Mouse (Mus musculus) mouse embryonic stem cell (cell line): ENCODE results near the gene Naaladl2.

ENCODE experiments used
- in situ Hi-C, 2 experiments: fragments of 300-500 bp; cut with MboI; formaldehyde crosslinking; loops; 1 replicate in 1 of 2; 3 replicates in 1 of 2; pipeline ENCODE4 v1.14.3; 2019 to 2020; ENCODE audit warnings: low sequenced_read_pairs in 2 of 2, low pct_unique_long_range_greater_than_20kb in 1 of 2, mixed read lengths in 1 of 2; ENCODE audit not compliant: unreplicated experiment in 1 of 2

Naaladl2 gene

DNA sequence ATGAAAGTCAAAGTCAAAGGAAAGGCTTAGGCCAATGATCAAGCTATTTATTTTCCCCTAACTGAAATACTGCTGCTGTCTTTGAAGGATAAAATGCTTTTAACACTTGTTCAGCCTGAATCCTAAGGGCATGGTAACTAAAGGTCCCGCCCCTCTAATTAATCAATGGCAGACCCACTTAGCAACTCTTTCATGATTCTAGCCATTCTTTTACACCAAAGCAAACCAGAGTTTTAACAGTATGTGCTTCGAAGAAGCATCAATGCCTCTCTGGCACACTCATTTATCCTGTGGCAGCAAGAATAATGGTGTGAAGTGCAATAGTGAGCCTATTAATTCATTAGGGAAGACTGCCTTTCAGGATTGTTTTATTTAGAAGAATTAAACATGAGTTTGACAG is 151.5 kb downstream of the Naaladl2 start:
- in situ Hi-C loops: no loop called here

DNA sequence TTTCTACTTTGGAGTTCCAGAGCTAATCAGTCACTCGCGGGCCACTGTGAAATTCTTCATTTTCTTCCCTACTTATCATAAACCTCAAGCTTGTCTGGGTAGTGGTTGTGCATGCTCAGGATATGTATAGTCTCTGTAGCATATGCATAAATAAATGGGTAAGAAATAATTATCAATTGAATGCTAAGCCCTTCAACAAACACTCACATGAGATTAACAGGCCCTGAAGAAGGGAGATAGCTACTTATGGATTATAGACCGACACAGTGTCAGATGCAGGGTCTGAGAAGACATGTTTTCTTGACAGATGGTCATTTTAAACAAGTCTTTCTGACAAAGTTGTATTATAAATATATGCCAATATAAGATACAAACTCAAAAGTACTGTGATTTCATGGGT is 152.0 kb downstream of the Naaladl2 start:
- in situ Hi-C loops: no loop called here

GRCm38 (mm10) chr3:24982111-24982510 is 161.9 kb downstream of the Naaladl2 start:
- in situ Hi-C loops: no loop called here

GRCm38 (mm10) chr3:24942170-24942569 is 201.9 kb downstream of the Naaladl2 start:
- in situ Hi-C loops: no loop called here

DNA sequence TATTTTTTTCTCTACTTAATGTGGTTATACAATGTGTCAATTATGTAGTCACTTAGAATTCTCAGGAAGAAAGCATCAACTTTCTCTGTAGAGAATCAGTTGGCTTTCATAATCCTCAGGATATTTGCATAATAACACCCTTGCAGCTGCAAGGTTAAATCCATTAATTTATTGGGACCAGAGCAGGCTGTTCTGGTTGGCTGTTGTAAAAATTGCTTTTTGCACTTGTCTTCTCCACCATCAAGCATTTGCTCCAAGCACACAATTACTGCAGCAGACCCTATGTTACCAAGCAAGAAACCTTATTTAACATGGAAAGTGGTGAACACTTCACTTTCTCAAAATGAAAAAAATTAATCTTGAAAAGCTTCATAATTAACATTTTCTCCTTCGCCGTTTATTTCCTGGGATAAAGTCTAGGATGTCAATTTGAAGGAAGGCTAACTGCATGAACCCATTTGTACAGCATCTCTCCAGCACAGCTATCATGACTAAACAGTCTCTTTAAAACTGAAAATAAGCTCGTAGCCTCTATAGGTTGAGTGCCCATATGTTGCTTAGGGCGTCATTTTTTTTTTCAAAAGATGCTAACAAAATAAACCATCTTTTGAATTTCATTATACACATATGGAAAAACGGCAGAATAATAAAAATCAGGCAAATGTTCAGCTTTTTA is 205.4 kb downstream of the Naaladl2 start:
- in situ Hi-C loops: no loop called here

DNA sequence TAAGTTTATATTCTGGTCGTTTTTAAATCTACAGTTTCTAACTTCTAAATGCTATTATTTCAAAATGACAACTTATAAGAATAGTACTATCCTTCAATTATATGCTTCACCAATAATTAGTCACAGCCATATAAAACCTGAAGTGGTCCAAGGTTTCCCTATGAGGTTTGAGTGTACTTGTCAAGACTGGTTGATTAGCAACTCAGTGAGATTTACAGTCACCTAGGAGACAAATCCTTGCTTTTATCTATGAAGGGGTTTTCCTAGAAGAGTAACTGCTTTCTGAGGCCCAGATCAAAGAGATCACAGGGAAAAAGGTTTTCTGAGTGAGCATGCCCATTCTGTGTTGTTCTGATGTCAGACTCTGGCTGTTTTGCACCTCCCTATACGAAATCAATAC is 222.2 kb downstream of the Naaladl2 start:
- in situ Hi-C loops: no loop called here

GRCm38 (mm10) chr3:24921401-24921800 is 222.7 kb downstream of the Naaladl2 start:
- in situ Hi-C loops: no loop called here

DNA sequence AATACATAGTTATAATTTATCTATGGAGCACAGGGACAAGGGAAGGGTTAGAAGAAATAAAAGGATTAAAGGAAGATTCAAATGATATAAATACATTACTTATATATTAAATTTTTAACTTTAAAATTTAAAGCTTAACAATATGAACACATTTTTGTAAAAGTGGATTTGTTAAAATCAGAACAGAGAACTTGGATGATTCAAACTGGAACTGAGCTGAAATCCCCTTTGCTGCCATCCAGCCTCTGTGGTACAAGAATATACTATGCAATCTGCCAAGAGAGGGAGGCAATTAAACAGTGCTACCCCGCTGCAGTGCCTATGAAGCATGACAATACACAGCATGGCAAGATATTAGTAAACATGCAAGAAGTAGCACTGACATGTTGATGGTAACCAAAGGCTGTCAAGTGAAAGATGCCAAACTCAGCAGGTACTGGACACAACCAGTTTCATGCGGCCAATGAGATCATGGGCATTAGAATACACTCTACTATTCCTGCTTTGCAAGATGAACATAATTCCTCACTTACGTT is 238.6 kb downstream of the Naaladl2 start:
- in situ Hi-C loops: no loop called here

DNA sequence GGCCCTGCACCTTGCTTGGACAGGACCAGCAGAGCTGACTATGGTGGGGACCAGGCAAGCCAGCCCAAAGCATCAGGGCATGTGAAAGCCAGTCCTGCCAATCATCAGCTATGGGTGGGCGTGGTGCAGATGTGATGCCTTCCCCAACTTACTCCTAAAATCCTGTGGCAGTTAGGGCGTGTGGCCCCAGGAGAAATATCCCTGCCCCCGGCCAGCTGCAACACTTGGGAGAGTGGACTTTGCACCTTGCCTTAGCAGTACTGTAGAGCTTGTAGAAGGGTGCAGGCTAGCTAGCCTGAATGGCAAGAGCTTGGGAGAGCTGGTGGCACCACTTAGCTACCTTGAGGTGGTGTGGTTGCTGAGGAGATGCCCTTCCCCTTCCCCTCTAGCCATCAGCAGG is 255.3 kb downstream of the Naaladl2 start:
- in situ Hi-C loops: no loop called here

GRCm38 (mm10) chr3:24872254-24872653 is 271.8 kb downstream of the Naaladl2 start:
- in situ Hi-C loops: no loop called here

DNA sequence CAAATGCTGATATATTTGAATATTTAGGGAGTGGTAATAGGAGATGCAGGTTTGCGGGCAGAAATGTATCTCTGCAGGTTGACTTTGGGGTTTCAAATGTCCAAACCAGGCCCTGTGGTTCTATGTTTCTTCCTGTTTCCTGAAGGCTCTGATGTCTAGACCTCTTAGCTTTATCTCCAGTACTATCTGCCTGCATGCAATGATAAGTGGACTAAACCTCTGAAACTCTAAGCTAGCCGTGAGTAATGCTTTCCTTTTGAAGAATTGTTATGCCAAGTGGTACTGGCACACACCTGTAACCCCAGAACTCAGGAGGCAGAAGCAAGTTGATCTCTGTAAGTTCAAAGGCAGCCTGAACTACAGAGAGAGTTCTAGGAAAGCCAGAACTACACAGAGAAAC is 291.1 kb downstream of the Naaladl2 start:
- in situ Hi-C loops: no loop called here

- in situ Hi-C loops: no loop called here
Observed at GRCm38 (mm10) chr3:24796739-24797138, 347.3 kb downstream of the Naaladl2 start.

DNA sequence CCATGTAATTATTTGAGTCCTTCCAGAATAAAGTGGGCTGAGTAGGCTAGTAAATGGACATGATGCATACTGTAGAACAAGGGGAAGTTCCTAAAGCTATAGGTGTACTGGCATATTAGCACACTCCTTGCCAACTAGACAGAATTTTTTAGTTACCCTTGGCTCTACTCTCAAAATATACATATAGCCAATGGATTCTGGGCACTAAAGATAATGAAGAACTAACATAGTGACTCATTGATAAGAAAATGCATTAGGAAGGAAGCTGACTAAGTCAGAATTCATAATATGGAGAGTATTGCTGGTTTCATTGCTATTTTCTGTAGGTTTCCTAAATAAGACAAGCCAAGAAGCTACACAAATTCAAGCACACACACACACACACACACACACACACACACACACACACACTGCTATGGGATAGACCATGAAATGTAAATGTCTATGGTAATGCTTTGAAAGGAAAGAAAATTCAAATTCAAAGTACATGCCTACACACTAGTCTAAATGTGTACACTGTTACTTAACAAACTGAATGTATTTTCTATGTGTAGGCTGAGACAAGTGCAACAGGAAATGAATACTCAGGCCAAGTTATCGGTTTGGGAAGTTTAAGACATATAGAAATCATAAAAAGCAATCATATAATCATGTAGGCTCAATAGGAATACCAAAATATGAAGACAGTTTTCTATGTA is 356.5 kb downstream of the Naaladl2 start:
- in situ Hi-C loops: no loop called here

DNA sequence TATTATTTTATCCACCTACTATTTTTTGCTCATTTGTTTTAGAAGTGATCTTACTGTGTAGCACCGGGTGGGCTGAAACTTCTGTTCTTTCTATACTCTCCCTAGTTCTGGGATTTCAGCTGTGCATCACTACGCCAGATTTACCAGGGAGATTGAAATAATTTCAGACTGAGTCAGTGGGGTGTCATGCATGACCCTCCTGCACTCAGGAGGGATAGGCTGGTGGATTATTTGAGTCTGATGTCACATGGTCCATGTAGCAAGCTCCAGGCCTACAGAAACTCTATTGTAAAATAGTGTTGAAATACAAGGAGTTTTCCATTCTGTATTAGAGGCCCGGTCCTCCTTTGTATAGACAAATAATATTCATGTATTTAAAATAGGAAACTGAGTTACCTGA is 360.0 kb downstream of the Naaladl2 start:
- in situ Hi-C loops: no loop called here

DNA sequence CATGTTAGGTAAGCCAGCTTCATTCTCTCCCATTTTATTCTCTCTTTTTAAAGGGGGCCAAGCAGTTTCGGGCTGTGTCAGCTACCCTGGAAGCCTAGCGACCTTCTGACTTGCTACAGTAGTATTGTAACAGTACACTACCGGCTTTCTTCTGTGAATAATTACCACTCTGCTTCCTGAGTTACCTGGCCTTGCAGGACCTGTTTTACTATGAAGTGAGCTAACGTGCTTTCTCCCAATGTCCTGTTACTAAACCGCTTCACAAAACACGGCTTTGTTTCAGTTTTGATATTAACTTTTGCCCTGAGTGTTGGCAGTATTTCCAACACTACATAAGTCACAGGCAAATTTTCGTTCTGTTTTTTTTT is 360.6 kb downstream of the Naaladl2 start:
- in situ Hi-C loops: no loop called here

- in situ Hi-C loops: no loop called here
Observed at GRCm38 (mm10) chr3:24782784-24783461, 361.1 kb downstream of the Naaladl2 start.

DNA sequence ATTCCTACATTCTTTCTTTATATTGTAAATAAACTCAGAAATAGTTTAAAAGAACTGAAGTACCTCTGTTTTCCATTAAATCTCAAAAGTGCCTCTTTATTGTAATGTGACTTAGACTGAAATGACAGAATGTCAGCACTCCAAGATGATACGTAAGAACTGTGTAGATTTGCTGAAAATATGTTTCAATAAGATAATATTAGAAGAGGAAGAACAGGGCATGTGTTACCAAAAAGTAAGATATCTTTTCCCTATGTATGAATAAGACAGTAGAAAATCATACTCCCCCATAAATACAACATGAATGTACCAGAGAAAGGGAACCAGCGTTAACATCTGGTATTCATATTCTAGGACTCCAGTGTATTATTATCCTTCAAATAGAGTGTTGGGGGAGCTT is 362.4 kb downstream of the Naaladl2 start:
- in situ Hi-C loops: no loop called here

DNA sequence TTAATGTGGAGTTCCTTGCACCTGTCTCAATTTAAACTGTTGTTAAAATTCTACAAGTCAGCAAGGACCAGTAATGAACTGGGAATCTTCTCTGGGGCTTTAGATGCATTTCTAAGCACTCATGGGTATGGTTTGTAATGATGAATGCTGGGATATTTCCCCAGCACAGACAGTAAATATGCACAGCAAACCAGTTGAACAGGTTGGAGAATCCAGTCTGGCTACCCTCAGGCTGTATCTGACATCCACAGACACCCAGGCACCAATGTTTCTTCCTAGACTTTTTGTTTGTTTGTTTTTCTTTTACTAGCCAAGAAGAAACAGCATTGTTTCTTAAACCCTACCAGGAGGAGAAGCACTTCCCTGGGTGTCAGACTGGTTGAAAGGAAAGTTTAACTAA is 365.6 kb downstream of the Naaladl2 start:
- in situ Hi-C loops: no loop called here

DNA sequence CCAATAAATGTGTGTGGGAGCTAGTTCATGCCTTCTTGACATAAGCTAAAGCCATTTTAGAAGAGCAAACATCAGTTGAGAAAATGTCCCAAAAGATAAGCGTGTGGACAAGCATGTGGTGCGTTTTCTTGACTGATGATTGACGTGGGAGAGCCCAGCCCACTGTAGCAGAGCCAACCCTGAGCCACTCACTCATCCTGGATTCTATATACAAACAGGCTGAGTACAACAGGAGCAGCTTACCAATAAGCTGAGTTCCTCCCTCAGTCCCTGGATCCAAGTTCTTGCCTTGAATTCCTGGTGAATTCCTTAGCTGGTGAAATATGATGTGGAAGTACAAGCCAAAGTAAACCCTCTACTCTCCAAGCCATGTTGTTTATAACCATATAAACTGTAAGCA is 395.0 kb downstream of the Naaladl2 start:
- in situ Hi-C loops: no loop called here
